Mouse (Mus musculus): ENCODE results near the gene Ppp1r17. TPM values are rescaled to one million over a fixed set of nuclear protein-coding genes. Genes with fewer than 3 reads are reported as not detected.

Ppp1r17 gene
- not detected for polyA plus RNA-seq (2014; fragmentation: Illumina TruSeq; extraction: RNeasy Lipid Tissue Mini Kit (QIAGEN cat#74804); ENCODE audit: low read depth, low replicate concordance)

DNA sequence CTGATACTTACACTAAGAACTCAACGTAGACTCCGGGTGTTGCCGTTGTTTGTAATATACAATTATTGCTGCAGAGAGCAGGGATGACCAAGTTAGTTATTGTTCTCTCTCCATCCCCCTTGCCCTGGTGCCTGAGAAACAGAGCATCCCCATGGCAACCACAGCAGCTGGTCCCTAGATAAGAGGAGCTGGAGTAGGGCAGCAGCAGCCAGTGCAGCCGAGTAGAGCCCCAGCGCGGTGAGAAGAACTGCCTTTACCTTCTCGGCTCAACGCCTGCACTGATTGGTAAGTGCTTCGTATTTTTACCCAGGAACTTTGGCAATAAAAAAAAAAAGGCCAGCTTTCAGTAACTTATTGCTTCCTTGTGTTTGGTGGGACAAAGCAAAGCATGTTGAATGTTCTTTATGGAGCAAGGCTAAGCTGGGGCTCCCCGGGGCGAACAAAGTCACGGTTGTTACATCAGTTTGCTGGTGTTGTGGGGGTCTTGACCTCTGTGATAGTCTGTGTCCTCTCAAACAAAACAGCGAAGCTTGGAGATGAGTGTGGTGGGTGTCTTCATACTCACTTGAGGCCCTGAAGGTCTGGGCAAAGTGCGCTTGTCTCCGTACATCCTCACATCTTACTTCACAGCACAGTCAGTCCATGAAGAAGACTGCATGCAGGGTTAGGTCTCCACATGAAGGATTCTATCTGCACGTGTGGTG lies at the start of gene Ppp1r17:
Gene Ppp1r17, plus strand, starts transcription at position 207 of the 704 bp plus-strand sequence.

Other genes with a start within 250 kb of the Ppp1r17 start
- not detected for gene Itprid1, start 180.6 kb upstream of the Ppp1r17 start, polyA plus RNA-seq (2014; fragmentation: Illumina TruSeq; extraction: RNeasy Lipid Tissue Mini Kit (QIAGEN cat#74804); ENCODE audit: low read depth, low replicate concordance)

Measured in kidney, adult 10 weeks (tissue).